Mouse (Mus musculus) splenic B cell, adult 2 months (primary cell): ENCODE measurements around the gene Nipsnap3a.
A peak's percentile ranks its signal among the peaks of the same experiment; 100 is the strongest.

Source experiments
- DNase-seq: peaks from one replicate; pipeline ENCODE4 v3.0.0-alpha.2; 2011; ENCODE audit warnings: low read depth, low spot score
- H3K27me3 ChIP-seq: 2 replicates; pipeline ENCODE4 v1.6.1; 2012; ENCODE audit warnings: mild to moderate bottlenecking, low read length, moderate library complexity, mixed read lengths; ENCODE audit not compliant: control insufficient read depth, poor library complexity, insufficient read depth, severe bottlenecking
- H3K36me3 ChIP-seq: 2 replicates; pipeline ENCODE4 v1.6.1; 2012; ENCODE audit warnings: mild to moderate bottlenecking, low read length, moderate library complexity, mixed read lengths; ENCODE audit not compliant: control insufficient read depth, poor library complexity, insufficient read depth, severe bottlenecking

The Nipsnap3a gene

GRCm38 (mm10) chr4:53023189-53023925, 34.3 kb downstream of the Nipsnap3a start:
- DNase-seq = no peak
- no peaks in the 10 kb centered on the region for H3K27me3 ChIP-seq
- H3K36me3 ChIP-seq = peaks cover 8% of the 10 kb centered on the region

DNA sequence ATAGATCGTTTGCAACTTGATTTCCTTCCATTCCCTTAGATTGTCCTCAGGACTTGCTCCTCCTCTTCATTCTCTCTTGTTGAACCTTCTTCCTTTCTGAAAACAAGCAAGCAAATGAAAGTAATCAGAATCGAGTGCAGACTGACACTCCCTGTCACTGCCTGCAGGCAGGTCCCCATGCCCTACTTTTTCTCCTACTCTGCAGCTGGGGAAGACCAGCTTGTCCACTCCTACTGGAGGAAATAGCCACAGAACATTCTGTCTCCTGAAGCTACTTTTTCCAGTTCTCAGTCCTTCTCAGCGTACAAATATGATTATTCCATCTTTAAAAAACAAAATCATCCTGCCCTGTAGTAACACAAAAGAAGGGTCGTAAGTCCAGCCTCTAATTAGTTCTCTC, 35.3 kb downstream of the Nipsnap3a start:
- Histone ChIP-seq H3K27me3 (no peaks in the 10 kb centered on the region), H3K36me3 (peaks cover 8% of the 10 kb centered on the region)
- DNase-seq = no peak

DNA sequence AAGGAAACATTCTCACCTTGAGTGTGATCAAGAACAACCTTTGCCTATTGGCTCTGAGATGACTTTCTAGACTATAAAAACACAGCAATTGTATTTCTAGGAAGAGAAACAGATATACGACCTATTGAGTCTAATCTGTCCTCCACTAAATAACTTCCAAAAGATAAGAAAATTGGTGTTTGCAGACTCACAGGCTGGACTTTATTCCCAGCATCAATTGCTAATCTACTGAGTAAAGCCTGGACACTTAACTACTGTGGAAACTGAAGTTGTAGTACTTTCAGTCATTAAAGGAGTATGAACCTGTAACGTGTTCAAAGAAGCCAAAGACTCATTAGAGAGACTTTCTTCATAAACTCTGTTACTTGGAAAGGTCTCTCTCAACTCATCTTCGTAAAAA, 38.7 kb downstream of the Nipsnap3a start:
- no peak for DNase-seq
- no peaks in the 10 kb centered on the region for H3K27me3 ChIP-seq
- H3K36me3 ChIP-seq = peaks cover 8% of the 10 kb centered on the region

GRCm38 (mm10) chr4:53030326-53030948, 41.4 kb downstream of the Nipsnap3a start:
- H3K36me3 ChIP-seq = peaks cover 12% of the 10 kb centered on the region
- no peaks in the 10 kb centered on the region for H3K27me3 ChIP-seq
- DNase-seq = peak; percentile 11

- no peak for DNase-seq
- peaks cover 33% of the 10 kb centered on the region for H3K36me3 ChIP-seq
Observed at GRCm38 (mm10) chr4:53043819-53044218, 54.7 kb downstream of the Nipsnap3a start.

DNA sequence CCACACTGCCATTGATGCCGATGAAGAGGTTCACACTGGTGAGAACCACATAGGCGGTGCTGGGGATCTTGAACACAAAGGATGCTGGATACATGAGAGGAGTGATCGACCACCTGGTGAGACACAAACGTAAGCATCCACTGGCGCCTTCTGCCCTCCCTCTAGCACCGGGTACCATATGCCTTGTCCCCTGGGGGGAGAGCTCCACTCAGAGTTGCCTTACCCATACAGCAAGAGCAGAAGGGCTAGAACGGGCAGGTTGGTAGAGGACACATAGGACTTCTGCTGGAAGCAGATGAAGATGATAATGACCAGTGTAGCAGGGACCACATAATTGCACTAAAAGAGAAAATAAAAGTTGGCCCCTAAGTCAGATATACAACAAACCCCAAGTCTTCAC, 56.7 kb downstream of the Nipsnap3a start:
- Histone ChIP-seq H3K27me3 (no peaks in the 10 kb centered on the region), H3K36me3 (peaks cover 35% of the 10 kb centered on the region)
- DNase-seq = no peak

More at GRCm38 (mm10) chr4:53043819-53044218, 54.7 kb downstream of the Nipsnap3a start:
- no peaks in the 10 kb centered on the region for H3K27me3 ChIP-seq

- H3K36me3 ChIP-seq = peaks cover 32% of the 10 kb centered on the region
- no peaks in the 10 kb centered on the region for H3K27me3 ChIP-seq
- DNase-seq = no peak
Observed at GRCm38 (mm10) chr4:53046238-53047022, 57.4 kb downstream of the Nipsnap3a start.
